Mouse (Mus musculus) forebrain, embryonic 10.5 days (tissue): ENCODE results near the gene Amotl1. TPM values are rescaled to one million over a fixed set of nuclear protein-coding genes. Genes with fewer than 3 reads are reported as not detected.

Experiments
- DNase-seq: peaks from one replicate; pipeline ENCODE4 v3.0.0-alpha.2; 2017; ENCODE audit warnings: low spot score; ENCODE audit errors: extremely low spot score
- H3K27ac ChIP-seq: fragments of 300-500 bp; sonication (generic); 2 replicates; pipeline ENCODE4 v1.5.1; 2016; ENCODE audit warnings: mild to moderate bottlenecking
- H3K27me3 ChIP-seq: fragments of 300-500 bp; sonication (generic); 2 replicates; pipeline ENCODE4 v1.6.1; 2016; ENCODE audit warnings: mild to moderate bottlenecking; ENCODE audit not compliant: poor library complexity, severe bottlenecking
- H3K36me3 ChIP-seq: fragments of 300-500 bp; sonication (generic); replicated peaks from 2 replicates; pipeline ENCODE4 v1.6.1; 2016; ENCODE audit warnings: mild to moderate bottlenecking, moderate library complexity
- H3K4me1 ChIP-seq: fragments of 300-500 bp; sonication (generic); 2 replicates; pipeline ENCODE4 v1.6.1; 2016
- H3K4me3 ChIP-seq: fragments of 300-500 bp; sonication (generic); 2 replicates; pipeline ENCODE4 v1.5.1; 2016; ENCODE audit warnings: mild to moderate bottlenecking, moderate library complexity
- H3K9me3 ChIP-seq: fragments of 300-500 bp; sonication (generic); 2 replicates; pipeline ENCODE4 v1.6.1; 2016; ENCODE audit warnings: mild to moderate bottlenecking, moderate library complexity
- WGBS: fragments of 180-500 bp; shearing (Covaris S2); methylation state at CpG from one replicate; pipeline ENCODE4 v1.1.7; 2016; 5-methylcytosine and 5-hydroxymethylcytosine counted together
- polyA plus RNA-seq: library from polyadenylated mRNA; unstranded; fragments of >200 nt; fragmentation: Nextera tagmentation; extraction: Ambion mirVana; gene quantifications from 2 replicates; pipeline ENCODE4 v1.2.1, GENCODE M21; 2016

Gene Amotl1
- polyA plus RNA-seq, 1 experiment from 2014 or later = 15.7 TPM

- no peak overlapping the region for H3K27ac ChIP-seq
- no peak overlapping the region for H3K4me3 ChIP-seq
- H3K27me3 ChIP-seq = no peaks in the 10 kb centered on the region
- DNase-seq = no peak
- H3K36me3 ChIP-seq = peaks cover 99% of the 10 kb centered on the region
- 86% methylated on average over 10 of the region's 10 CpGs for WGBS
- H3K9me3 ChIP-seq = no peaks in the 10 kb centered on the region
- 0 out of 2 replicates have a peak, but pooled peaks cover 7% of the 10 kb centered on the region for H3K4me1 ChIP-seq
These were observed 85.4 kb downstream of the Amotl1 start for GRCm38 (mm10) chr9:14559430-14559829.

GRCm38 (mm10) chr9:14558332-14558731 is 86.5 kb downstream of the Amotl1 start:
- no peak for DNase-seq
- H3K9me3 ChIP-seq = no peaks in the 10 kb centered on the region
- no peak overlapping the region for H3K27ac ChIP-seq
- H3K4me3 ChIP-seq = no peak overlapping the region
- H3K4me1 ChIP-seq = 0 out of 2 replicates have a peak, but pooled peaks cover 7% of the 10 kb centered on the region
- H3K27me3 ChIP-seq = no peaks in the 10 kb centered on the region
- peaks cover 99% of the 10 kb centered on the region for H3K36me3 ChIP-seq
- 92% methylated on average over 10 of the region's 10 CpGs for WGBS

- no peaks in the 10 kb centered on the region for H3K9me3 ChIP-seq
- WGBS = 78% methylated on average over 11 of the region's 11 CpGs
- no peak for DNase-seq
- H3K4me1 ChIP-seq = no peaks in the 10 kb centered on the region
- no peak overlapping the region for H3K27ac ChIP-seq
- H3K27me3 ChIP-seq = no peaks in the 10 kb centered on the region
- H3K4me3 ChIP-seq = no peak overlapping the region
- H3K36me3 ChIP-seq = peaks cover 100% of the 10 kb centered on the region
These were observed 96.5 kb downstream of the Amotl1 start for GRCm38 (mm10) chr9:14548366-14548761.

GRCm38 (mm10) chr9:14547584-14548365 is 97.1 kb downstream of the Amotl1 start:
- peaks cover 100% of the 10 kb centered on the region for H3K36me3 ChIP-seq
- no peaks in the 10 kb centered on the region for H3K27me3 ChIP-seq
- 78% methylated on average over 12 of the region's 12 CpGs for WGBS

GRCm38 (mm10) chr9:14544034-14544757 is 100.7 kb downstream of the Amotl1 start:
- Histone ChIP-seq H3K4me1 (no peaks in the 10 kb centered on the region), H3K27me3 (no peaks in the 10 kb centered on the region), H3K27ac (no peak overlapping the region), H3K9me3 (no peaks in the 10 kb centered on the region), H3K36me3 (peaks cover 99% of the 10 kb centered on the region), H3K4me3 (no peak overlapping the region)
- no peak for DNase-seq
- 75% methylated on average over 9 of the region's 9 CpGs for WGBS

More at GRCm38 (mm10) chr9:14547584-14548365, 97.1 kb downstream of the Amotl1 start:
- Histone ChIP-seq H3K4me1 (no peaks in the 10 kb centered on the region), H3K9me3 (no peaks in the 10 kb centered on the region), H3K27ac (no peak overlapping the region), H3K4me3 (no peak overlapping the region)
- DNase-seq = no peak

- H3K4me3 ChIP-seq = no peak overlapping the region
- peaks cover 11% of the 10 kb centered on the region for H3K4me1 ChIP-seq
- WGBS = 89% methylated on average over 9 of the region's 9 CpGs
- H3K27me3 ChIP-seq = no peaks in the 10 kb centered on the region
- peaks cover 14% of the 10 kb centered on the region for H3K36me3 ChIP-seq
- no peaks in the 10 kb centered on the region; the same call in 1 of the 2 replicates for H3K9me3 ChIP-seq
- no peak overlapping the region for H3K27ac ChIP-seq
- no peak for DNase-seq
These were observed 109.9 kb downstream of the Amotl1 start for GRCm38 (mm10) chr9:14534833-14535456.

GRCm38 (mm10) chr9:14533659-14534058 is 111.2 kb downstream of the Amotl1 start:
- WGBS = 85% methylated on average over 2 of the region's 2 CpGs
- DNase-seq = no peak
- Histone ChIP-seq H3K9me3 (no peaks in the 10 kb centered on the region; the same call in 1 of the 2 replicates), H3K27ac (no peak overlapping the region), H3K27me3 (no peaks in the 10 kb centered on the region), H3K36me3 (peaks cover under 1% of the 10 kb centered on the region; the same call in 1 of the 2 replicates), H3K4me3 (no peak overlapping the region), H3K4me1 (peaks cover 11% of the 10 kb centered on the region)

- 50% methylated on average over 3 of the region's 3 CpGs for WGBS
- peaks cover 11% of the 10 kb centered on the region for H3K4me1 ChIP-seq
- DNase-seq = peak; percentile 18
- no peak overlapping the region for H3K4me3 ChIP-seq
- no peaks in the 10 kb centered on the region for H3K27me3 ChIP-seq
- H3K36me3 ChIP-seq = no peaks in the 10 kb centered on the region
- H3K9me3 ChIP-seq = no peaks in the 10 kb centered on the region; the same call in 1 of the 2 replicates
- H3K27ac ChIP-seq = no peak overlapping the region
These were observed 112.6 kb downstream of the Amotl1 start for GRCm38 (mm10) chr9:14532283-14532682.

- 89% methylated on average over 5 of the region's 5 CpGs for WGBS
- no peaks in the 10 kb centered on the region; the same call in 1 of the 2 replicates for H3K9me3 ChIP-seq
- H3K27ac ChIP-seq = no peak overlapping the region
- no peaks in the 10 kb centered on the region for H3K27me3 ChIP-seq
- DNase-seq = no peak
- H3K4me1 ChIP-seq = peaks cover 11% of the 10 kb centered on the region
- H3K36me3 ChIP-seq = no peaks in the 10 kb centered on the region
- no peak overlapping the region for H3K4me3 ChIP-seq
These were observed 114.9 kb downstream of the Amotl1 start for GRCm38 (mm10) chr9:14530004-14530403.

GRCm38 (mm10) chr9:14523408-14524043 is 121.3 kb downstream of the Amotl1 start:
- H3K4me1 ChIP-seq = no peaks in the 10 kb centered on the region
- no peak overlapping the region for H3K27ac ChIP-seq
- WGBS = 13% methylated on average over 4 of the region's 4 CpGs
- no peaks in the 10 kb centered on the region for H3K9me3 ChIP-seq
- peak; percentile 51 for DNase-seq
- no peaks in the 10 kb centered on the region for H3K27me3 ChIP-seq
- no peaks in the 10 kb centered on the region for H3K36me3 ChIP-seq
- no peak overlapping the region for H3K4me3 ChIP-seq

GRCm38 (mm10) chr9:14521695-14522094 is 123.2 kb downstream of the Amotl1 start:
- no peak for DNase-seq
- Histone ChIP-seq H3K9me3 (no peaks in the 10 kb centered on the region), H3K36me3 (no peaks in the 10 kb centered on the region), H3K4me1 (no peaks in the 10 kb centered on the region), H3K27me3 (no peaks in the 10 kb centered on the region), H3K4me3 (no peak overlapping the region), H3K27ac (no peak overlapping the region)
- 61% methylated on average over 2 of the region's 2 CpGs for WGBS

GRCm38 (mm10) chr9:14520971-14521670 is 123.7 kb downstream of the Amotl1 start:
- Histone ChIP-seq H3K9me3 (no peaks in the 10 kb centered on the region), H3K27me3 (no peaks in the 10 kb centered on the region), H3K27ac (no peak overlapping the region), H3K4me3 (no peak overlapping the region), H3K36me3 (no peaks in the 10 kb centered on the region), H3K4me1 (no peaks in the 10 kb centered on the region)
- no peak for DNase-seq
- WGBS = 73% methylated on average over 3 of the region's 3 CpGs
